Mouse (Mus musculus) G1E (cell line): ENCODE data around the gene Kcnip1.

Experiments used
- CTCF ChIP-seq: IDR thresholded peaks from 2 replicates; pipeline ENCODE4 v1.5.1; 2012; ENCODE audit warnings: low read depth, low read length, inconsistent platforms, mixed read lengths
- GATA1 ChIP-seq: IDR thresholded peaks from 2 replicates; pipeline ENCODE4 v1.6.1; 2012; ENCODE audit warnings: borderline replicate concordance, low read length, inconsistent platforms, mixed read lengths
- POLR2AphosphoS5 ChIP-seq: IDR thresholded peaks from 2 replicates; pipeline ENCODE4 v1.6.1; 2012; ENCODE audit warnings: low read depth, low read length, inconsistent platforms; ENCODE audit not compliant: insufficient replicate concordance
- TAL1 ChIP-seq: conservative IDR thresholded peaks from 2 replicates; pipeline ENCODE4 v1.6.1; 2012; ENCODE audit warnings: low read depth, low read length, inconsistent platforms, mixed read lengths

GRCm38 (mm10) chr11:33700725-33701124, 292.2 kb downstream of the Kcnip1 start:
- TF ChIP-seq CTCF (no peak), GATA1 (no peak), TAL1 (no peak), POLR2AphosphoS5 (no peak)
